Mouse (Mus musculus): ENCODE data around the gene Abhd14a.

Gene Abhd14a

DNA sequence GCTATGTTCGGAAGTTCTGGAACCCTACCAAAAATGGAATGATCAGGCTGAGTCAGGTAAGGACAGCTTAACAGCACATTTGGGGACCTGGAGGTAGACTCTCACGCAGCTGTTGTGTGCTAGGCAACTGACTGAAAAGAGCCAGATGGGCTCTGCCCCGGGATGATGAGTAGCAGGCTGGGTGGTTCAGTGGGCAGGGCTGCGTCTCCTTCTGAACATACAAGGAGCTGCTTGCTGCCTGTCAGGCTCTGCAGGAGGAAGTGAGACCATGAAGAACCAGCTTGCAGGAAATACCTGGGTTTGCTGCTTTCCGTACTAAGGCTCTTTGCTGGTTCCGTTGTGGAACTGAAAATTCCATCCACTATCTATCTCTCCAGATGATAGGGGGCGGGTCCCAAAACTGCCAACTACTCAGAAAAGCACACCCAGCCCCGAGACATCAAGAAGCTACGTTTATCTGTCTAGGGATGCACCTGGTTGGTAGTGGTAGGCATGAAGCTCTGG lies 36.3 kb downstream of the Abhd14a start:
- DNase-seq (ENCODE audit: low spot score), result no peak

DNA sequence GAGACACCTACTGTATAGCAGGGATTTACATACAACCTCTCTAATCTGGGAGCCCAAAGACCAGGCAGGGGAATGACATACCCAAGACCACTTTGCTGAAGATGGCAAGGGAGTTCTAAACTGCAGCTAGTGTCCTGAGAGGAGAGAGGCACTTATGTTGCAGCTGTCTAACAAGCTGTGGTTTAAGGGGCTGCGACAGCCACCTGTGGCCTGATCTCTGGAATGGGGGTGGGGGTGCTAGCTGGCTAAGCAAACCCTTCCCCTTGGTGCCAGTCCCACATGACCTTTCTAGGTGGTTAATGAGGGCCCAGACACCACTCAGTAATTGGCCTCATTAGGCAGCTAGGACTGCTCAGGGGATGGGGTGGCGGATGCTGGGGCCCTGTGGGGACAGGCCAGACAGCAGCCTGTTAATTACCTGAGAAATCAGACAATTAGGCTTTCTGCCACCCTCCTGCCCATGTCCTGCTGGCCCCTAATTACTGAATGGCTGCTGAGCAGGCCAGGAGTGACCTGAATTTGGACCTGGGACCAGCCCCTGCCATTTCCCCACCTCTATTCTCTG lies 37.3 kb downstream of the Abhd14a start:
- no peak for DNase-seq (ENCODE audit: low spot score)

DNA sequence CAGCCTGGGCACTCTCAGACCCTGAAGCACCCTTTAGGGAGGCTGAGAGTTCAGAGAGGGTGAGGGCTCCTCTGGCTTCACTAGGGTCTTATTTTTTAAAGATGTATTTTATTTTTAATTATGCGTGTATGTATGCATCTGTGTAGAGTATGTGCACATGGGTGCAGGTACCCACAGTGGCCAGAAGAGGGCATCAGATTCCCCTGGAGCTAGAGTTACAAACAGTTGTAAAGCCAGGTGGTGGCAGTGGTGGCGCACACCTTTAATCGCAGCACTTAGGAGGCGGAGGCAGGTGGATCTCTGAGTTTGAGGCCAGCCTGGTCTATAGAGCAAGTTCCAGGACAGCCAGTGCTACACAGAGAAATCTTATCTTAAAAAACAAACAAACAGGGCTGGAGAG lies 38.4 kb downstream of the Abhd14a start:
- no peak for DNase-seq (ENCODE audit: low spot score)

GRCm38 (mm10) chr9:106406443-106407078 lies 40.9 kb downstream of the Abhd14a start:
- no peak for DNase-seq (ENCODE audit: low spot score)

DNA sequence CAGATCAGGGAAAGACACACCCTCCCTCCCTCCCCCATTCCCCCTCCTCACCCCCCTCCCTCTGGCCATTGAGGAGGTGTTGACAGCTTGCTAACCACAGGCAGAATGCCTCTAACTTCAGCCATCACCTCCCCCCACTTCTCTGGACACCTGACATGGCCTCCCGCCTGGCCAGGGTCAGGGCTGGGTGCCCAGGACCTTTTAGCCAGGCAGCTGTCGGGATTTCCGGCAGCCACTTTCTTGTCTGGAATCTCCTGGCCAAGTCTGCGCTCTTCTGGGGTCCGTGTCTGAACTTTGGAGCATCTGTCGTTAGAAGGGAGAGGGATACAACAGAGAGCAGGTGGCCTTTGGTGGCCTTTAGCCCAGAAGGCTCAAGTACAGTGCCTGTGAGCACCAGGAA lies 42.2 kb downstream of the Abhd14a start:
- no peak for DNase-seq (ENCODE audit: low spot score)

DNA sequence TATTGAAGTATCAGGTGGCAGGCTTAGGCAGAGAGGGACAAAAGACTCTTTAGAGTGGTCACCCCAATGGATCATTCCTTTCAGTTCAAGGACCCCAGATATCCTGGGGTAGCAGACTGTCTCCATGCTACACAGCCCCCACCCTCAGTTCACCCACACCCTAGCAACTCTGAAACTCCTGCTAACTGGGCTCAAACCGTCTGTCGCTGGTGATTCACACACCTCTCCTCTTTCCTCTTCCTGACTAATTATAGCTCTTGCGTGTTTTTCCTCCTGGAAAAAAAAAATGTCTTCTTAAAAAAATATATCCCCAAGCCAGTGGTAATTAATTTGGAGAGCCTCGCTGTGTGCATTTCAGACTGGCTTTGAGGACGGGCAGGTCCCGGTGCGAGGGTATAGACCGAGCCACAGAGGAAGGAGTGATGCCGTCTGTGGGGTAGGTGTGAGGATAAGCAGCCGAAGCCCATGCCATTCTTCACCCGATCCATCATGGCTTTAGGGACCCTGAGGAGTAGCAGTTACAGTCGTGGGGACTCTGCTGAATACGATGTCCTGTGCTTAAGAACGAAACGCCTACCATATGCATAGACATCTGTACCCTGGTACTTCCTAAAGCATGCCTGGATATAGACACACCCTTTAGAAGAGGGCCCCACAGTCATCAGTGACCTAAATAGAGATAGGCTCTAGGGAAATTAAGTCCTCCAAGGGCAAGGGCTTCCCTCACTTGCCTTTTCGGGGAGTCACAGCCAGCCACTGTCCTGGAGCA lies 44.7 kb downstream of the Abhd14a start:
- no peak for DNase-seq (ENCODE audit: low spot score)

DNA sequence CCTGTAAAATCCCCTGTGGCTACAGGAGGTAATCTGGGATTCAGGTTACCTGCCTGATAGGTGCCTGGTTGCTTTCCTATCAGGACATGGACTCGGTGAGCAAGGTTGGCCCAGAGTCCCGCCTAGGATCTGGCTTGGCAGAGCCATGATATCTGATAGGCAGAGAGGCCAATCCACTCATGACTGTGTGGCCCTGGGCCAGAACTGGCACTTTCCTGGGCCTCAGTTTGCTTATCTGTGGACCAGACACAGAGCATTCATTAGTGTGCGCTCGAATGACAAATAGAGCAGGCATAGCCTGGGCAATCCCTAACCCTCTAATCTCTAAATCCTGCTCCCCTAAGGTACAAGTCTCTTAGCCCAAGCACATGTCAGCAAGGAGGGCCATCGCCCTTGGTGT lies 45.3 kb downstream of the Abhd14a start:
- no peak for DNase-seq (ENCODE audit: low spot score)

DNA sequence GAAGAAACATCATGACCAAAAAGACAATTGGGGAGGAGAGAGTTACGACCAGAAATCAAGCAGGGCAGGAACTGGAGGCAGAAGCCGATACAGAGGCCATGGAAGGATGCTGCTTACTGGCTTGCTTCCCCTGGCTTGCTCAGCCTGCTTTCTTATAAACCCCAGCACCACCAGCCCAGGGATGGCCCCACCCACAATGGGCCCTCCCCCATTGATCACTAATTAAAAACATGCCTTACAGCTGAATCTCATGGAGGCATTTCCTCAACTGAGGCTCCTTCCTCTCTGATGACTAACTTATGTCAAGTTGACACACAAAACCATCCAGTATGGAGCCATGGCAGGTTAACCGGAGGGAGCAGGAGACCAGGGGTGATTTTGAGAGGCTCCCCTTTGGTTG lies 47.7 kb downstream of the Abhd14a start:
- no peak for DNase-seq (ENCODE audit: low spot score)

DNA sequence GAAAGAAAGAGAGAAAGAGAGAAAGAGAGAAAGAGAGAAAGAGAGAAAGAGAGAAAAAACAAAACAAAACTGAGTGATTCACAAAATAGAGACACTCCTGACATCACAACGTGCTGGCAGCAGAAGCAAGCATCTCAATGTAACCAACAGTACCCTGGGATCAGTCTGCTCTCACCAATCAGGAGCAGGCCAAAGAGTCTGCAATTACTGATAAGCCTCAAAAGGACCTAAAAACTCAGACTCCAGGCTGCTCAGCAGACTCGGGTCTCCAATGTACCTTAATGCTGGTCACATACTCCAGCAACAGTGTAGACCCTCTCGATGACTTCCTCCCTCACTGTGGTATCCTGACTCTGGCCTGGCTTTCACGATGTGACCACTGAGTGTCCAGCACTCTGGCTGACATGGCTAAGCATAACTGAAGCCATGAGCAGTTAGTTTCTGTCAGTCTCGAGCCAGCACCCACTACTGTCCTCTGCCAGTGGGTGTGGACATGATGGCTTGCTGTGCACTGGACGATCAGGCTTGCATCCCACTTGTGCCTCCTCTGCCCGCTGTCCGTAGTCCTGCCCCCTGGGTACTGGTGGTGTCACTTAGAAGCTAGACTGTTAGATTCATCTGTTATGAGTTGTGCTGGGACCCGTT lies 48.7 kb downstream of the Abhd14a start:
- DNase-seq (ENCODE audit: low spot score), result no peak

GRCm38 (mm10) chr9:106397733-106398132 lies 49.7 kb downstream of the Abhd14a start:
- DNase-seq (ENCODE audit: low spot score), result no peak

DNA sequence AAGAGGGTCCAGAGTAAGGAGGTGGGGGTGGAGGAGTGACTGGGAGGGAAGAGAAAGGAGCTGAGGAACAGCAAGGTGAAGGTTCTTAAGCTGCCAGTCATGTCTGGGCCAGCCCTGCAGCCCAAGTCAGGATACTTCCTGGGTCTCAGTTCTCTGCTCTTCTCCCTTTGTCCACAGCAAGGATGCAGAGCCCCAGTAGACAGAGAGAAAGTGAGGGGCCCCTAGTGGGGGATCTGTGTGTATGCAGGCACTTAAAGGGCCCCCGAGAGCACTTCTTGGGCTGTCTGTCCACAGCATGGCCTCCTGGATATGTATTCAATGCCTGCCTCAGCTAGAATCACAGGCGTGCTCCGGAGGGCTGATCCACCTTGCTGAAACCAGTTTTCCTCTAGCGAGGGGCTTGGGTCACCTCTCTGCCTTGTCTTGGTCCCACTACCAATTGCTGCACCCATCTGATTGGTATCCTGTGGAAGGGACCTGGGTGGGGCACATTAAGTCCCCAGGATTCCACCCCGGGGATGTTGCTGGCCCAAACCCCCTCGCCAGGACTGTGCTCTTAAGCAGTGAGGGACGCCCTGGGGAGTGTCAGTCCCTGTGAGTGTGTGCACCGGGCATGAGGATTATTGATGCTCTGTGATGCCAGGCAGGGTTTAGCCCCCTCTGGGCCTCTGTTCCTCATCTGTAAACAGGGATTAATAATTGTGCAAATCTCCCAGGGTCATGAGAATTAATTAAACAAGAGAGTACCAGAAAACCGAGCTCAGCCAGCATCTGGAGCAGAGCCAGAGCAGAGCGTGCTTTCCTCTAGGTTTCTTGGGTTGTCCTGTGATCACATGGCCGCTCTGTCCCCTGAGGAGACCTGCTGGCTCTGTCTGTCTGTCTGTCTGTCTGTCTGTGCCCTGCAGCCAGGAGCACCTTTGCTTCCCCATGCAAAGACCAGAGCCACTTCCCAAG lies 52.6 kb downstream of the Abhd14a start:
- no peak for DNase-seq (ENCODE audit: low spot score)

DNA sequence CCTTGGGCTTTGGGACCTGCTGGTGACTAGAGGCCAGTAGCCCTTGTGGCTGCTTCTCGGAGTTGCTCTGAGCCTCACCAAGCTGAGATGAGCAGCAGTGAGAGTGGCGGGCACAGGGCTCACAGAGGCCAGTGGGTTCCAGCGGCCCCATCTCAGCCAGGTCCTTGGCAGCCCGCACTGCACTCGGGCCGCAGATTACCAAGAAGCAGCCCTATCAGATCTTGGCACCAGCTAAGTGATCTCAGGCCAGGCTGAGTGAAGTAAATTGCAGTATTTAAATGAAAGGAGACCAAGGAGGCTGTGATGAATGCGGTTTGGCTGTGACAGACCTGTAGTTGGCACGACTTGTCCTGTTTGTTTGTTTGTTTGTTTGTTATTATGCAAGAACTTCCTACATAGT lies 53.9 kb downstream of the Abhd14a start:
- no peak for DNase-seq (ENCODE audit: low spot score)

GRCm38 (mm10) chr9:106392828-106393527 lies 54.5 kb downstream of the Abhd14a start:
- DNase-seq (ENCODE audit: low spot score), result no peak

Data from left cerebral cortex, adult 11 months (tissue).